Mouse (Mus musculus) gastrocnemius, postnatal 10 days (tissue): Measurements from ENCODE around the gene Amer1. TPM values are rescaled to one million over a fixed set of nuclear protein-coding genes. Genes with fewer than 3 reads are reported as not detected.

ENCODE experiments used
- DNase-seq: peaks from one replicate; pipeline ENCODE4 v3.0.0; 2021; ENCODE audit warnings: mixed read lengths
- long read RNA-seq, 2 experiments: library from polyadenylated mRNA; stranded (forward); transcript quantifications; one replicate each; pipeline ENCODE4 v2.0.0; 2021
- total RNA-seq, 2 experiments: library from RNA; stranded (reverse); gene quantifications; 2 replicates each; pipeline ENCODE4 v1.2.3; 2021

The Amer1 gene
- 10 to 100 TPM in 1 of 2 experiments, 1 to 10 TPM in 1; 9.9 to 12.2 TPM for total RNA-seq
- long read RNA-seq, experiment 1, full-length matches to known transcripts = 3 of 4 reads
- long read RNA-seq, experiment 1, partial matches to known transcripts = 0 of 4 reads
- long read RNA-seq, experiment 1, other reads (novel, unspliced or antisense) = 1 of 4 reads
- long read RNA-seq, experiment 2, partial matches to known transcripts = 0 of 1 reads
- long read RNA-seq, experiment 2, other reads (novel, unspliced or antisense) = 1 of 1 reads

DNA sequence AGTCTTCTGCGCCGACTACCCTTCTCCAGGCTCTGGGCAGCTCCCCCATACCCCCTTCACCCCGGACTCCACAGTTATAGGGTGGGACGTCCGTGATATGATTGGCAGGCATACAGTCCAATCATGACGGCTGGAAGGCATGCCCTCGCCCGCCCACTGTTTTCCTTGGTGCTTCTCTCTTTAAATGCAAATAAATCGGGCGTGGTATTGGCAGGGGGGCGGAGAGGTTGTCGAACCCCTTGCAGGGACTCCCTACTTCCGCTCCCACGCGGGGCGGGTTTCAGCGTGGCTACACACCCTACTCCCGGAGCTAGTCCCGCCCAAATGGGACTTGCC lies at the start of gene Amer1:
Amer1 (minus strand) TSS at position 97 of the 336 bp plus-strand sequence.
- peak; percentile 75 for DNase-seq

DNA sequence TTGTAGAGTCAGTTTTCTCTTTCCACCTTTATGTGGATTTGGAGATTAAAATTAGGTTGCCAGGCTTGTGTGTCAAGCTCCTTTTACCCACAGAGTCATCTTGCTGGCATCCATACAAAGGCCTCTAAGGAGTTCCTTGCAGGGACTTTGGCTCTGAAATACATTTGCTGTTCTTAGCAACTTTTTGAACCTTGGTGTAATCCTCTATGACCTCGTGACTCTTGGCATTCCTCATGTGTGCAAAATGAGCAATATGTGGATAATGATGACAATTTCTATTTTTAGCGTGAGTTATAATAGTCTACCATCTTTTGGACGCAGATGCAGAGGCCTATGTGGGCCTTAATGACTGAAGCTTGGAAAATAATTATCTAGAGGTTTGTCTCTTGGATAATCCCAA lies 12.5 kb upstream of the Amer1 start:
- no peak for DNase-seq

GRCm38 (mm10) chrX:95445866-95446265 lies 1.2 kb upstream of the Amer1 start:
- DNase-seq = no peak

GRCm38 (mm10) chrX:95445141-95445540 lies 469 bp upstream of the Amer1 start:
- no peak for DNase-seq

- peak; percentile 33 for DNase-seq
These were observed 535 bp downstream of the Amer1 start for GRCm38 (mm10) chrX:95443898-95444775.

GRCm38 (mm10) chrX:95443390-95443789 lies 1.3 kb downstream of the Amer1 start:
- DNase-seq = no peak

- DNase-seq = no peak
These were observed 2.4 kb downstream of the Amer1 start for GRCm38 (mm10) chrX:95442261-95442660.

- no peak for DNase-seq
These were observed 3.4 kb downstream of the Amer1 start for GRCm38 (mm10) chrX:95441290-95441689.

- DNase-seq = no peak
These were observed 6.2 kb downstream of the Amer1 start for GRCm38 (mm10) chrX:95438491-95438890.

DNA sequence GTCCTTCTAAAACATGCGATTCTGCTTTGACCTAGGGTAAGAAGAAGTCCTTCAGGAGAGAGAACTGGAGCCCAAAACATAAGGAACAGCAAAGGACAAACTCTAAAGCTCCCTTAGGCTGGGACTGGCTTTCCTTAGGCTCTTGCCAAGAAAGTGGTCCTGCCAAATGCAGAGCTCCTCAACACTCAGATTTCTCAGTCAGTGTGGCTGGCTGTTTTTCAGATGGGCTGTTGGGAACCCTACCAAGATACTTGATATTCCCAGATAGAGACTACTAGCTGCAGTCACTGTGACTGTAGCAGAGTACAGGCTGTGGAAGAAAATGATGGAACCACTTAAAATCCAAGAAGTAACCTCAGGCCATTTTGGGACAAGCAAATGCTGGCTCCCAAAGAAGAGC lies 7.4 kb downstream of the Amer1 start:
- peak; percentile 38 for DNase-seq

DNA sequence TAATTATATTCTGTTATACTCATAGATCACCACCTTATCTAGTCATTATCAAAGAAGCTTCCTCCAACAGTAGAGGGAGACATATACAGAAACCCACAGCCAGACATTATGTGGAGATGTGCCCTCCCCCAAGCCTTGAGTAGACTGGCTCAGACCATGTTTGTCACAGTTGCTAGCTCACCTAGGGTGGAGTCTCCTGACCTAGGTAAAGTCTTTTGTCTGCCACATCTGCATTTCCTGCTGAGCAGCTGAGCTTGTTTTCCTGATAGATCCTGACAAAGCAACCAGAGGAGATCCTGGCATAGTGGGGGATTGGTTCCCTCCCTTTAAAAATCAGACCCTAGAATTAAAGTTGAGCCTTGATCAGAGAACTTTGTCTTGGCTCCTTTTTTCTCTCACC lies 71.6 kb downstream of the Amer1 start:
- no peak for DNase-seq

Other genes with a start within 250 kb of the Amer1 start
- gene Arhgef9, start 248.0 kb downstream of the Amer1 start, total RNA-seq = 10 to 100 TPM; 11.5 to 12.6 TPM
- gene Asb12, start 113.1 kb upstream of the Amer1 start, total RNA-seq = 10 to 100 TPM; 55.3 to 56.7 TPM
- gene Pfn5, start 113.2 kb upstream of the Amer1 start, total RNA-seq = not detected
- gene Zc4h2, start 213.6 kb upstream of the Amer1 start, total RNA-seq = 1 to 10 TPM; 2.3 to 2.6 TPM